Mouse (Mus musculus) right cerebral cortex, postnatal 4 days (tissue): ENCODE data around the gene Fignl1.

ENCODE experiments used
- DNase-seq: peaks from one replicate; pipeline ENCODE4 v3.0.0-alpha.2; 2022

The Fignl1 gene

DNA sequence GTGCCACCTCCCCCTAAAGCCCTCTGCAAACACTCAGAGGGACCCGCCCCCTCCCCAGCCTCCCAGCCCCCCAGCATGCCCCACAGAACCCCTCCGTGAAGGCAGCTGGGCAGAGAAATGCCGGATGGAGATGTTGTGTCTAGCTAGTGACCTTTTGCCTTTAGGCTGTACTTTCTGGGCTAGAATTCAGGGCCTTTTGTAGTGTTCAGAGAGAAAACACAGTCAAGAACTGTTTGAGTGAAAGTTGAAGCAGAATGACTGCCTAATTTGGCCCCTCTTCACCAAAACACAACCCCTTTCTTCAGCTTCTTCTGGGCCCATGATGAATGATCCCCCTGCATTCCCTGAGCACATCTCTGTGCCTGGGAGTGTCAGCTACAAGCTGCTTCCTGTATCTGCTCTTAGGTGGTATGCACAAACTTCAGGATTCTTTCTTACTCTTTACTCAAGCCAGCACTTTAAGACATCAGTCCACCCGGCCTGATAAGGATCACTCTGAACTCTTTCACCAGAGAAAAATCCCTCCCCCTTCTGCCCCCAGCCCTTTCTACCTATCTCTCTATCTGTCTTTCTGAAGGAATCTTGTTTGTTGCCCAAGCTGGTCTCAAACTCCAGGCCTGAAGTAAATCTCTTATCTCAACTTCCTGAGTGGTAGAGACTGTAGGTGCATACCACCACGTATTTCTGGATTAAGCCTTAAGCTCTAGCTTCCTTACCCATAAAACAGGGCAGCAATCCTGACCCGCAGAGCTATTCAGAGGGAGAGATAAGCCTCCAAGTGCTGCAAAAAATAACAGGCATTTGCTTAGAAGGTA, 23.4 kb upstream of the Fignl1 start:
- DNase-seq, result no peak

DNA sequence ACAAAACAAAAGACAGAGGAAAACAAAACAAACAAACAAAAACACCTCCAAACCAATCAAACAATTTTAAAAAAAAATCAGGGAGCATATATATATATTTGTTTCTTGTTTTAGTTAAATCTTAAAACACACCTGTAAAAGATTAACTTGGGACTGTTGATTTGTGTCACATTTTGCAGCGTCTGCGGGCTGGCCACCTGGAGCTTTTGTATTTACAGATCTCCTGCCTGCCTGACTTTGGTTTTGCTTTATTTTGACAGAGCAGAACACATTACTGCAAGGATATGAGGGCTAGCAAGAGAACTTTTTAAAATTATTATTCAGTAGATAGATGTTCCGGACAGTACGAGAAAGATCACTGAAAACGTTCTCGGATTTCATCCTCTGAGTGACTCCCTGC, 22.8 kb upstream of the Fignl1 start:
- no peak for DNase-seq

DNA sequence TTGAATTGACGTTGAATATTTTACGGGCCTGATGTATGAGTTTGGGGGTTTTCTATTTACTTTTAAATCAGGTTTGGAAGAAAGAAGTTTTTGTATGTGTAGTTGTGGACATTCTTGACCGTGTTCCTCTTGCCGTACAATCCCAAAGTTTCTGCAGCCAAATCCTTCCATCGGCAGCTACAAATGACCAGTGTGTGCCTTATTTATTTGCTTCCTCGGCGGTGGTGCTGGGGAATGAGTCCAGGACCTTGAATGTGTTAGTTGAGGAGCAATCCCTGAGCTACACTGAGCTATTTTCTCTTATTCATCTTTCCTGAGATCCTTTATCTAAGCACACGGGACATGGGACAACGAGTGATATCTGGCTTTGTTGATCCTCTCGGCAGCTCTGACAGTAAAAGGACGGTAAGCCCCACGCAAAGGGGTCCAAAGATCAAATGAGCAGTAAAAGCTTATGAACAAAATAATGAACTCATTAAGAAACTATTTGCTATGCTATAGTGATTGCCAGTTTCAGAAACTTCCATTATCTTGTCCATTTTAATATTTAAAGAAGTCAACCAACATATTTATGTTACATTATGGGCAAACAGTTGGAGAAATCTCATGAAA, 22.2 kb upstream of the Fignl1 start:
- no peak for DNase-seq

DNA sequence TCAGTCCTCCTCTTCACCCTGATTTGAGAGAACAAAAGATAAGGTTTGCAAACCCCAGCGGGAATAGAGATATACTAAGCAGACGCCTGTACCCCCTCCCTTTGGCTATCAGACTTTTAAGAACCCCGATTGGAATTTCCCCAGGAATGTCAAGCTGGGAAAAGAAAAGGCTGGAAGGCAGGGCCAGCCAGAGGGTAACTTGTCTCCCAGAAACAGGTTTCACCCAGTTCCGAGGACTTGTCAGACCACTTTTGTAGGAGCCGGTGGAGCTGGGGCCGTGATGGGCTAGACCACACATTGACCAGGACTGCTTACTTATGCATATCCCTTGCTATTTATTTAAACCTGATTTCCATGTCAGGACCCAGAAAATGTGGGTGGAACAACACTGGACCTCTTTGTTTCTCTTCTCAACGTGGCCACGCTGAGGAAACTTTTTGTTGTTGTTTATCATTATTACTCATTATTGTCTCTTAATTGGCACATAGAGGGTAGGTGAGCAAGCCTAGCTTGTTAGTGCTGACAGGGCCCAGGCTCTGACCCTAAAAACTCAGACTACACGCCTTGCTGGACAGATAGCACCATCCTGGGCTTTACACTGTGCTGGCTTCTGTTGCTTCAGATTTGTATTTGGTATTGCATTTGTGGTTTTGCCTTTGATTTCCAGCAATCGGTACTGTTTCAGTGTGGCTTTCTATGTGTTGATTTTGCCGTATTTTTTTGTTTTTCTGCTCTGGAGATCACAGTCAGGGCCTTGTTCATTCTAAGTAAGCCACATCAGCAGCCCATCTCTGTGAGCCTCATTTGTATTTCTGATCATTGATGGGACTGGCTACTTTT, 20.6 kb upstream of the Fignl1 start:
- no peak for DNase-seq

DNA sequence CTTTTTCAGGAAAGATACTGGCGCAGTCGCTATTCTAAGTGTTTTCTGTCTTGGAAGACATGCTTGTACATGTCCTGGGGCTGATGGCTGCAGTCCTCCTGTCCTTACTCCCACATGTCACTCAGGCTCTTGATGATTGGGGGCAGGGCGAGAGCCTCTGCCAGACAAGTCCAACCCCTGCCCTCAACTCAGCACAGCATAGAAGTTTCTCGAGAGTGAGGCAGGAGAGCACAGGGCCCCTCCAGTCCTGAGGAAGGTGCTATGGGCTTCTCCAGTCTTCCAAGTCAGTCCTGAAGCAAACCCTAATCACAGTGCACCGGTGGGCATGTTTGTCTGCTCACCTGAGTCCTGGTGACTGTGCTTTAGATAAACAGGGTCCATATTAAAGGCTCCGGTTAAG, 20.0 kb upstream of the Fignl1 start:
- DNase-seq, result no peak

DNA sequence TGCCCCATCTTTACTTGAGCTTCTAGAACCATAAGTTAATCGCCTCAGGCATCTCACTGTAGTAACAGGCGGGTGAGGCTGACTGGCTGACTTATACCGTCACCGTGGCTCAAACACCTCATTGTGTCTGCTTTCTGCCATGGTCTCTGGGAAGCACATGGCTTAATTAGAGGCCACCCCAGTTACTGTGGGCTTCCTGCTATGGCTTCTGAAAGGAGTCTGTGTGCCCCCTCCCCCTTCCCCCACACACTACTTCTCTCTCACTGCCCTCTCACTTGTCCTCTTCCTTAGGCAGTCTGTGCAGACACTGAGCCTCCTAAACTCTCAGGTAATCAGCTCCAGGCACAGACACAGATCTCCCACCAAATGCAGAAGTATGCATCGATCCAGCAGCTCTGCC, 19.5 kb upstream of the Fignl1 start:
- no peak for DNase-seq

DNA sequence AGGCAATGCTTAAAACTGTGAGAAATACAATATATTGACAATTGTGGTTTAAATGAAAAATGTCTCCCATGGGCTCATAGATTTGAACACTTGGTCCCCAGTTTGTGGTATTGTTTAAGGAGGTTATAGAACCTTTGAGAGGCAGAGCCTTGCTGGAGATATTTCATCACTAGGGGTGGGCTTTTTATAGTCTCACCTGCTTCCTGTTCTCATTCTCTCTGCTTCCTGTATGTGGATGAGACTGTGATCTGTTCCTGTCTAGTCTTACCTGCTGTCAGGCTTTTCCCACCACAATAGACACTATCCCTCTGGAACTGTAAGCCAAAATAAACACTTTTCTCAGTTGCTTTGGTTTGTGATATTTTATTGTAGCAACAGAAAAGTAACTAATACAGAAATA, 17.7 kb upstream of the Fignl1 start:
- DNase-seq, result no peak

DNA sequence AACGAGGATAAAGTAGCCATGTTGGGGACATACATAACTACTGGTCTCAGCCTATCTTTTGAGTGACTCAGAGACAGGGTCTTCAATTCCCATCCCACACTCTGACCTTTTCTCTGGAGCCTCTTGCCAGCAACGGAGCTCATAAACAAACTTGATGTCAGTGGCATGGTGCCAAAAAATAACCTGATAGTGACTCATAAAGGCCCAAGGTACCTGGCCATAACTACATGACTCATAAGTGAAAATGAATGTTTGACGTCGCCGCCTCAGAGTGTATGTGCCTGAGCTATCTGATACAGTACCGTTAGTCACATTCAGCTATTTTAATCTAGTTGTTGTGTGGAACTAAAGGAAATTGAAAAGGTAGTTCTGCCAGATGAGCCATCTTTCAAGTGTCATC, 16.9 kb upstream of the Fignl1 start:
- no peak for DNase-seq

DNA sequence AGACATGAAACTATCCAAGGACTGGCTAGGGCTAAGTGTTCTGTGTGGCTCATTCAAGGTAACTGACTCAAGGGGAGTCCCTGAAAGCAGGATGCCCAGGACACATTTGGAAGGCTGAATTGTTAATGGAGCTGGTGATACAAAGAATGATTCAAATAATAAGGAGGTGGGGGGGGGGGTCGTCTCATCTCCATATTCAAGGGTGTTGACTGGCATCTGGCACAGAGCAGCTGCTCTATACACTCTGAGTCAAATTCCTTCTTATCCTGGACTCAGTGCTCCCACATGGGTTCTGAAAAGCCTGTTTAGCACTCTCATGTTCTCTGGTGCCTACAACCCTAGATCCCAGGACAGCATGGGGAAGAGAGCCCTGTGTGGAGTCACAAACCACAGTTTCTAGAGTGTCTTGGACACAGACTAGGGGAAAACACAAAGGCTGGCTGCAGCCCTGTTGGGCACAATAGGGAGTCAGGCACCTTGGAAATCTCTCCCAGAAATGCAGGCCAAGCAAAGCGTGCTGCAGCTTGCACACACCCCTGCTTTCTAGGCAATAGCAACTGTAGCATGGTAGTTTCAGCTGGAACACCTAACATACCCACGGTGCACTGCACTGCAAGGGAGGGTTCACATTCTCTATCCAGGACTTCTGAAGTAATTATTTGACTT, 16.3 kb upstream of the Fignl1 start:
- DNase-seq, result no peak

DNA sequence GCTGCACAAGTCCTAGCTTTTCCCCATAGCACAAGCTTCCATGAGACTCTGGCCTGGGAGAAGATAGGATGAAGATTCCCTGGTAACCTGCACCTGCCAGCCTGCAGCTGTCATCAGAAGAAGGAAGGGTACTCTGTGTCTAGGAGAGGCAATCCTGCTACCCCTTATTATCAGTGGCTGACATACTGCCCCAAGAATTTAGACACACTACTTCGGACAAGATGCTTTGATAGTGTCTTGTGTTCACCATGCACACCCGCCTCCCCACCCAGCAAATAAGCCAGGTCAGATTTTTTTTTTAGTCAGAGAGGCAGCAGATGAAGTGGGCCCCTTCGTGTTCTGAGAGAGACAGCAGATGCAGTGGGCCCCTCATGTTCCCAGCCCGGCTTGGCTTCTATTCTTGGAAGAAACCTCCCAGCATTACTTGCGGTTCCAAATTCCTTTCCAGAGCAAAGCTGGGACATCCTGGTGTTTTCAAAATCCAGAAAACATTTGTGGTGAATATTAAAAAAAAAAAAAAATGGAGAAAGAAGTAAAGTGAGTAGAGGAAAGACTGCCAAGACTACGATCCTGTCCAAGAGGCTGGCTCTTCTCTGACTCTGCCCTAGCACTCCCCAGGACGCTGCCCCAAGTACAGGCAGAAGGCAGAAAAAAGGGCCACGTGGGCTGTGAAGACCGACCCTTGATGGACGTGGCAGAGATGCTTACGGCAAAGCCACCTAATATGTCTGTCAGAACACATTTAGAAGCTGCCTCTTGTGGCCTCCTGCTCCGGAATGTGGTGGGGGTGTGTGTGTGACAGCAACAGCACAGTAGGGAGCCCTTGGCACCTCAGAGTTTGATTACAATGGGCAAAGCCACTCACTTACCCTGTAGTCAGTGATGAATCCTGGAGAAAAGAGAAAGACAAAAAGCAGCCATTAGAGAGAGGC, 15.5 kb upstream of the Fignl1 start:
- no peak for DNase-seq

DNA sequence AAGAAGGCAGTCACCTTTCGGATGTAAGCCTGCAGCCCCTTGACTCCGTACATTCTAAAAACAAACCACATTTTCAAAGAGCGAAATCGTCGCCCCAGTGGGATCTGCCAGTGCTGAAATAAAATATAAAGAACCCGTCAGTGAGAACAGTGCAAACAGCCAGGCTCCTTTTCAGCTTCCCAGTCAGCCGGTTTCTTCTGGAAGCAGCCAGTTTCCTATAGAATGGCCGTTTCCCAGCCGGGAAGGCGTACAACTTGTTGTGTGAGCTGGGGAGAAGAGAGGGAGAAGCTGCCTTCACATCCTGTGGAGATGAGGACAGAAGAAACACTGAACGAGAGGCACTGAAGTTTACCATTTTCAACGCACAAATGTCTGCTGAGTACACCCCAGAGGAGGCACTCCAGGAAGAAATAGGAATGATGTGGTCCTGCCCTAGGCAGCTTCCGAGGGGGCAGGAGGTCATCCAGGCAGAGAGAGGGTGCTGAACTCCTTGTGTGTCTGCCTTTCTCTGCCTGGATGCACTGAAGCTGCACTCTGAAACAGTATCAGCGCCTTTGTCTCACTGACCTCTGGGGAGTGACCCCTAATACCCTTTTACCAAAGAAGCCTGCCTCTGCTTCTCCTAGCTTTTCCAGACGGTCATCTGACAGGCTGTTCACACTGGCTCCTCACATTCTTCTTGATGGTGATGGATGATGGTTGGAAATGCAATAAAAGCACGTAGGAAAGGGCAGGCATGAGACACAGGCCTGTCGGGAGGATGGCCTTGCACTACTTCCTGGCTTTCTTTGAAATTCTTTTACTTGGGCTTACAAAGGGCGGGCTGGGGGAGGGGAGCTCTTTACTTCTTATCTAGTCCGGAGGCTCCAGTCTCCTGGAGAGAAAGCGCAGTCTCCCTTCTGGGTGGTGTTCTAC, 13.7 kb upstream of the Fignl1 start:
- DNase-seq, result peak; percentile 32

DNA sequence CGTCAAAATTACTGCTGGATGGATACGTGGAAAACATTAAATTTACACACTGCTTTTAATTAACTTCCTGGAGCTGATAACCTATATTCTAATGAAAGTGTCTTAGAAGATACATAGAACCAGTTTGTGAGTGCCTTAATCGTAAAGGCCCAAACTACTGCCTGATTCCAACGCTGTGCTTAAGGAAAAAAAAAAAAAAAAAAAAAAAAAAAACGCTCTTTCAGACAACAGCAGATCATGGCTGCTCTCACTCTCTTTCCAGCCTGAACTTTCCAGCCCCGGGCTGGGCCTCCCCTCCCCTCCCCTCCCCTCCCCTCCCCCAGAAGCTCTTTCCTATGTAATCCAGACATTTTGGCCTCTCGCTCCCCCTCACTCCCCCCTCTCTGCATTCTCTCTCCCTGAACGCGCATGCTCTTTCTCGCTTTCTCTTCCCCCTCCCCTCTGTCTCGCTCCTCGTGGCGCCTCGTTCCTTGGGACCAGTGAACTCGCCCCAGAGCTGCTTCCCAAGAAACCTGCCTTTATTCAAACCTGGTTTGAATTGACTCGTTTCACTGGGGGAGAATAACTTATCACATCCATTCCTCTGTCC, 12.7 kb upstream of the Fignl1 start:
- peak; percentile 55 for DNase-seq

DNA sequence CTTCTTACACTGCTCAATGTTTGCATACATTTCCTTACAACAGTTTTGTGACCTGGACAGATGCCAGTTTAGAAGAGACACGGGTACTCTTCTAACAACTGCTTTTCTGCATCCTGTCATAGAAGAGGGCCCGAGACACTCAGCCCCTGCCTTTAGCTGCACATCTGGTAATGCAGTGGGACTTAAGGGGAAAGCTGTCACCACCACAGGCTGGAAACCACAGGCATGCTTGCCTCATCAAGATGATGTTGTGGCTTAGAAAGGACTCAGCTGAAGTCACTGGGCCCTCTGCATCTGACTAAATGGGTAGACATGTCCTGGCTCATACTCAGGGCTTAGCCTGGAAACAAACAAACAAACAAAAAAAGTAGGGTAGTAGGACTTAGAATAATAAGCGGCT, 12.0 kb upstream of the Fignl1 start:
- no peak for DNase-seq

DNA sequence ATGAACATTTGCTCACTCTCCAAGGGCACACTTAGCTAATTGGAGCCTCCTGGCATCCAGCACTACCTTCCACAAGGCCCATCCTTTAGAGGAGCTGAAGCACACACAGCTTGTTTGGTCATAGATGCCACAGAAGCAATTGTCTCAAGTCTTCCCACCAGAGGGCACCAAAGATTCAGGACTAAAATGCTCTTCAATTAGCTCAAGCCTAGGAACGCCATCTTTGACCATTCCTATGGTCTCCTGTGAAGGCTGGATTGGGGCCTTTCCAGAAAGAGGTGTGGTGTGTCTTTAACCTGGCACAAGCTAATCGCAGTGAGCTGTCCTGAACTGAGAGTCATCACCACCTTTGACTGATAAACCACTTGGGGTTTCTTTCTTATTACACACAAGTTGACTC, 11.5 kb upstream of the Fignl1 start:
- peak; percentile 65 for DNase-seq

DNA sequence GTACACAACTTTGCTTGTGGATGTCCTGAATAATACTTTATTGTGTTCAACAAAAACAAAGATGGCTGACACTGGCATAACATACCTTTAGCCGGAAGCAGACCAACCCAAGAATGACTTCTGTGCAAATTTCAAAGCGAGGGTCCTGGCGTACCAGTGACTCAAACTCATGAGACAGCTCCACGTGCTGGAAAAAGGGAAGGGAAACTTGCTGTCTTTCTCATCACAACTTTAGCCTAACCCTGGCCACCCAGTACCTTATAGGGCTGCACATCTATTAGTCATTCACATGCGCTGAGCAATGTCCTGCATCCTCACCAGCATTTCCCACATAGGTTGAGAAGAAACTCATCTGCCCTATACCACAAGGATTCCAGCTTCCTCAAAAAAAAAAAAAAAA, 10.4 kb upstream of the Fignl1 start:
- DNase-seq, result no peak

DNA sequence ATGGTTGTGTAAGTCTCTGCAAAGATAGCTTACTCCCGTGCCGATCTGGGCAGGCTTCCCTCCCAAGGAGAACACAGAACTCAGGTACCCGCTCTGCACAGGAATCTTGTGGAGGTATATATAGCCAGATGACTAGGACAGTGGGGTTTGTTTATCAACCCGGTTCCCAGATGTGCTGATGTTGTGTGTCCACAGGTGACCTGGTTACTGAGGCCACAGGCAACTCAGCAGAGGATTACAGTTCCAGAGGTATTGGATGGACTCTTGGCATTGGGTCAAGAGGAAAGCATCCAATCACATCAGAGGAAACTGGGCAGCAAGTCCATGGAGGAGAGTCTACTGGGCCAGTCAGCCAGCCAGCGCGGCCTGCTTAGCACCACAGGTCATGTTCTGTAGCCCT, 10.0 kb upstream of the Fignl1 start:
- no peak for DNase-seq

DNA sequence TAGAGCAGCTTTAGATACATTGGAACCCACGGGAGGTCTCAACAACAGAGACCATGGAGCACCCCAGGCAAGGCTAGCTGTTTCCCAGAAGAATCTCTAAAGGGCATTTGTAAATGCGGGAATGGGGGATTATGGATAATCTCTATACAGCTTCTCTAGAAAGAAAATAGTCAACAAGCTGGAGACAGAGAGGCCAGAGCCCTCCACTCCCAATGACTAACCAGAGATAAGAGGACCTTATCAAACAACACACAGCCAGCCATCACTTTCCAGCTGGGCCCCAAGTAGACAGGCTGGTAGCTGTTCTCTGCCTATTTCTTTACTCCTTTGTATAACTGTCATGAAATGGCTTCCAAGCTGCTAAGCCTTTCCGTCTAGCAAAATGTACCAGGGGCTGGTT, 7.0 kb upstream of the Fignl1 start:
- no peak for DNase-seq

DNA sequence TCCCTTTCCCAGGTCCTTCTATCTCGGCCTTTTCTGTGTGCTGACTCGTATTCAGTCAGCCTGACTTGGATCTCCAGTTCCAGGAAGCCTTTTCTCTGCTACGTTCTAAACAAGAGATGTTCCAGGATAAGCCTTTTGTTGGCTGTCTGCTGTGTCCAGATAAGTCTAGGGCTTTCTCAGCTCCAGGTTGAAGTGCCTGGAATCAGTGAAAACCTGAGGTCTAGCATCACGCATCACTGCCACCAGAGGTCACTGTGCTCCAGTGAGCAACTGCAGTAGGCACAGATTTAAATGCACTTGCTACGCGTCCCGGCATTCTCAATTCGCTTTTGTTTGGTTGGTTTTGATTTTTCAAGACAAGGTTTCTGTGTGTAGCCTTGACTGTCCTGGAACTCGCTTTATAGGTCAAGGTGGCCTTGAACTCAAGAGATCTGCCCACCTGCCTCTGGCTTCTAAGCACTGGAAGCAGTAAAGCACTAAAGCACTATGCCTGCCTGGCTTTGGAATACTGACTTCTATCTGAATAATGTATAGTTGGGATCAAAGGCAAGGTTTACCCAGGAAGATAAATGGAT, 3.2 kb upstream of the Fignl1 start:
- DNase-seq, result peak; percentile 78

DNA sequence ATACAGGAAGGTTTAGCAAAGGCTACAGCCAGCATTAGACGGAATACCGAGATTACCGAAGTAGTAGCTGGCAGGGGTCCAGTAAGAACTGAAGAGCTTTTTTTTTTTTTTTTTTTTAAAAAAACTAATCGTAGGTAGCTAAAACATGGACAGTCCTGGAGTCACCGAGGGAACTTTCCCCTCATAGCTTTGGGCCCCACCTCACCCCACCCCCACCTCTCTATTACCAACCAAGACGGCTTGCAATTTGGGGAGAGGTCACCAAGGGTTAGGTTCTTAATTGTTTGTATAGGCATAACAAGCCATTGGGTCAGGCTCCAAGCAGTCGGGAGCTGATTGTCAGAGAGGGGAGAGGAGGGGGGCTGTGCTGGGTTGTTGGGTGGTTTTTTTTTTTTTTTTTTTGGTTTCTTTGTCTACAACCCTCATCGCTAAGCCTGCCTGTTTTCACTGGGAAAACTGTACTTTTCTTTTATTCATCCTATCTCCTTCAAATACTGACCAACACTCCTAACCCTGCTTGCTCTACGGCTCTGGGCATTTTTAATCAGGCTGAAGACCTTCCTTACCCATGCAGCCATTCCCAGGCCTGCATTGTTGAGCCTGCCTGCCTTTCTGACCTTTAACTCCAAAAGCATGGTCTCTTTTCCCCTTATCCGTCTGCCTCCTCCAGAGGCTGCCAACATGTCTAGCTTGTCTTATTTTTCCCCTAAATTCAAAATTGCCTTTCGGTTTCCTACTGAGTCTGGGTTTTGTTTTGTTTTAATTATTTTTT, 828 bp upstream of the Fignl1 start:
- DNase-seq, result no peak
